Mouse (Mus musculus) erythroblast, embryonic 14.5 days (primary cell): ENCODE results near the gene Tnc.

ENCODE experiments used
- GATA1 ChIP-seq: IDR thresholded peaks from 2 replicates; pipeline ENCODE4 v1.6.1; 2012; ENCODE audit warnings: low read length, inconsistent platforms, mixed read lengths
- TAL1 ChIP-seq: IDR thresholded peaks from 3 replicates; pipeline ENCODE4 v1.6.1; 2012; ENCODE audit warnings: low read length, inconsistent platforms, mixed read lengths

DNA sequence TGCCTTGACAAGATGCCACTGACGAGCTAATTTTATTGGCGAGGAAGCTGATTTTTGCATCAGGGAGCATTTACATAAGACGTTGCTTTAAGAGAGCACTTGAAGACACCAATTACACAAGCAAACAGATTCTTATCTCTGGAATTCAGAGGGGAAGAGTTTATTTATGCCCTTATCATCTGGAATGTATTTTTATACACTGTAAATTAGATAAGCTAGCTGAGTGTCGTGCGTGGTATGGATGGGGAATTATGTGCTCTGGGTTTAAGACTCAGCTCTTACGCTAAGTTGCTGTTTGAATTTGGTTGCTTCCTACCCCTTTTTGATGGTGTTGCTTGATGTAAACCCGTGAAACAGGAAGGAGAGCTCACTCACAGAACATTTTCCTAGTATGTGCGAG is 130.1 kb downstream of the Tnc start:
- TF ChIP-seq GATA1 = no peak
- no peak for TF ChIP-seq TAL1
